In the genomic region with DNA sequence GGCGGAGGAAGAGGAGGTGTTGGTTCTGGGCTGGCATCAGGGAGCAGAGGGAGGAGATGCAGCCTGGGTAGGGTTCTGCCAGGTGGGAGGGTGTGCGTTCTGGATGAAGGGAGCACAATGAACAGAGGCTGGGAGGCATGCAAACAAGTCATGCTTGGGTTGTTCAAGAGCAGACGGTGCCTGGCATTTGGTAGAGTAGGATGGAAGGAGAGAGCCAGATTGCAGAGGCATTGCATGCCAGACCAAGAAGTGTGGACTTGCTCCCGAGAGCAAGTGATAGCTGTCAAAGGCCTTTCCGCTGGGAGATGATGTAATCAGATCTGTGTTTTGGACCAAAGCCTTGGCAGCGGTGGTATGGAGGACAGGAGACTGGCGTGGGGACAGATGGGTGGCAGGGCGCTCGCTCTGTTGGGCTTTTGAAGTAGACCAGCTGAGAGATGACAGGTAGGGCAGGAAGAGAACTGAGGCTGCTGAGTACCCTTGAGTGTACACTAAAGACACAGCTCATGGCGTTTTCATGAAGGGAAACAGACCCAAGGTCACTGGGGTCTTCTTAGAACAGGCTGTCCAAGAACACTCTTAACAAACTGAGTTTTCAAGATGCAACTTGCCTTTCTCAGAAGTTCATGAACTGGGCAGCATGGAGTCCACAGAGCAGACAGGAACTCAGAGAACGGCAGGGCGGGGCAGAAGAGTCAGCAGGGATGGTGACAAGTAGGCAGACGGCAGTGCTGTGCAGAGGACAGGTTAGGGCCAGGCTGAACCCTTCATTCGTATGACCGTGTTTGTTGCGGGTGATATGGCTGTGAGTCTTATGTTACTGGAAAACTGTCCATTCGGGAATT, we compare ENCODE assay signal across 8 mouse cellular contexts. TPM values are rescaled to one million over a fixed set of nuclear protein-coding genes. Genes with fewer than 3 reads are reported as not detected.
DNase-seq lines count a peak whose midpoint lies in the region; ATAC-seq and TF ChIP-seq lines count a peak whose summit lies in the region.

No protein-coding gene starts in this region.

- H3K4me2 ChIP-seq in midbrain, postnatal 0 days (ENCODE audit: low read depth, low read length, poor library complexity, severe bottlenecking): no peak overlapping the region
- no peak overlapping the region for H3K4me2 ChIP-seq in midbrain, embryonic 13.5 days (replicated peaks)
- H3K4me2 ChIP-seq in heart, embryonic 14.5 days (ENCODE audit: low read length): peak overlapping the region; percentile 24; the same call in 1 of the 2 replicates
- no peak overlapping the region for H3K4me2 ChIP-seq in neural tube, embryonic 15.5 days

- H3K27me3 ChIP-seq in midbrain, postnatal 0 days (ENCODE audit: insufficient read depth, low read length): no peaks in the 10 kb centered on the region
- H3K27me3 ChIP-seq in midbrain, embryonic 13.5 days: no peaks in the 10 kb centered on the region
- no peaks in the 10 kb centered on the region for H3K27me3 ChIP-seq in heart, embryonic 14.5 days (ENCODE audit: control insufficient read depth, insufficient read depth, low read length)
- no peaks in the 10 kb centered on the region for H3K27me3 ChIP-seq in neural tube, embryonic 15.5 days (replicated peaks)

- peak; percentile 57 for DNase-seq in midbrain, postnatal 0 days (ENCODE audit: low spot score)
- DNase-seq in cerebellum, adult 11-12 months: peak; percentile 77
- peak; percentile 59 to 62 for DNase-seq in kidney, postnatal 36 days
- DNase-seq in skeletal muscle tissue, adult 2 months (ENCODE audit: low read depth, low spot score): peak; percentile 67
- no peak for DNase-seq in frontal cortex, postnatal 10 days (ENCODE audit: low spot score in 2 of 2)

- ATAC-seq in midbrain, postnatal 0 days (ENCODE audit: low FRiP score): no peak
- no peak for ATAC-seq in midbrain, embryonic 13.5 days
- peak; percentile 25; the same call in 1 of the 2 replicates for ATAC-seq in heart, embryonic 14.5 days (ENCODE audit: insufficient number of reproducible peaks, insufficient read depth, low FRiP score, low read depth)
- no peak; the same call in 1 of the 2 replicates for ATAC-seq in neural tube, embryonic 15.5 days (ENCODE audit: low FRiP score)

- H3K4me1 ChIP-seq in midbrain, postnatal 0 days (ENCODE audit: insufficient read depth, low read length): no peaks in the 10 kb centered on the region
- no peaks in the 10 kb centered on the region for H3K4me1 ChIP-seq in midbrain, embryonic 13.5 days (replicated peaks)
- peaks cover 38 to 63% of the 10 kb centered on the region in 2 experiments for H3K4me1 ChIP-seq in heart, embryonic 14.5 days (ENCODE audit: control insufficient read depth in 2 of 2, insufficient read depth in 2 of 2, low read length in 2 of 2)
- peaks cover 8% of the 10 kb centered on the region; the same call in 1 of the 2 replicates for H3K4me1 ChIP-seq in neural tube, embryonic 15.5 days

- no peak for TF ChIP-seq CTCF in midbrain, postnatal 0 days (IDR thresholded peaks at IDR 0.05)

- no peak overlapping the region for H3K9ac ChIP-seq in midbrain, postnatal 0 days (replicated peaks; ENCODE audit: low read length, poor library complexity, severe bottlenecking)
- H3K9ac ChIP-seq in midbrain, embryonic 13.5 days (replicated peaks): no peak overlapping the region
- H3K9ac ChIP-seq in heart, embryonic 14.5 days (ENCODE audit: low read length): no peak overlapping the region
- no peak overlapping the region for H3K9ac ChIP-seq in neural tube, embryonic 15.5 days (replicated peaks)

- H3K9me3 ChIP-seq in midbrain, postnatal 0 days (ENCODE audit: low read length): no peaks in the 10 kb centered on the region
- no peaks in the 10 kb centered on the region for H3K9me3 ChIP-seq in midbrain, embryonic 13.5 days
- no peaks in the 10 kb centered on the region for H3K9me3 ChIP-seq in heart, embryonic 14.5 days (ENCODE audit: control insufficient read depth, low read length)
- H3K9me3 ChIP-seq in neural tube, embryonic 15.5 days (replicated peaks): no peaks in the 10 kb centered on the region

- H3K27ac ChIP-seq in midbrain, postnatal 0 days (ENCODE audit: low read depth, low read length): no peak overlapping the region
- H3K27ac ChIP-seq in midbrain, embryonic 13.5 days: no peak overlapping the region
- peak overlapping the region; percentile 42 to 81 for H3K27ac ChIP-seq in heart, embryonic 14.5 days (replicated peaks in 1 of 2; ENCODE audit: control insufficient read depth in 1 of 2, insufficient read depth in 1 of 2, low read depth in 2 of 2, low read length in 2 of 2)
- H3K27ac ChIP-seq in neural tube, embryonic 15.5 days (replicated peaks): no peak overlapping the region

- 81% methylated on average over 17 of the region's 17 CpGs for WGBS in midbrain, postnatal 0 days
- 85% methylated on average over 17 of the region's 17 CpGs for WGBS in midbrain, embryonic 13.5 days
- 29% methylated on average over 17 of the region's 17 CpGs for WGBS in heart, embryonic 14.5 days
- WGBS in neural tube, embryonic 15.5 days: 84% methylated on average over 17 of the region's 17 CpGs

- H3K36me3 ChIP-seq in midbrain, postnatal 0 days (ENCODE audit: insufficient read depth, low read length): no peaks in the 10 kb centered on the region
- no peaks in the 10 kb centered on the region for H3K36me3 ChIP-seq in midbrain, embryonic 13.5 days
- H3K36me3 ChIP-seq in heart, embryonic 14.5 days (ENCODE audit: control insufficient read depth, insufficient read depth, low read length): no peaks in the 10 kb centered on the region; the same call in 1 of the 2 replicates
- H3K36me3 ChIP-seq in neural tube, embryonic 15.5 days: no peaks in the 10 kb centered on the region

- H3K4me3 ChIP-seq in midbrain, postnatal 0 days (ENCODE audit: low read depth, low read length): no peak overlapping the region
- no peak overlapping the region for H3K4me3 ChIP-seq in midbrain, embryonic 13.5 days (replicated peaks)
- no peak overlapping the region for H3K4me3 ChIP-seq in heart, embryonic 14.5 days (ENCODE audit: control insufficient read depth in 1 of 2, insufficient read depth in 1 of 2, low read depth in 1 of 2, low read length in 2 of 2)
- no peak overlapping the region for H3K4me3 ChIP-seq in neural tube, embryonic 15.5 days (replicated peaks)

RNA-seq across cellular contexts. Expression of a gene that starts 16.4 kb away (rescaled TPM):
- total RNA-seq in midbrain, postnatal 0 days (2014; rRNA removed): 7.3 and 8.0 TPM in 2 replicates
- polyA plus RNA-seq in midbrain, postnatal 0 days (2015; fragmentation: Nextera tagmentation; extraction: Ambion mirVana): 2.3 and 2.7 TPM in 2 replicates
- 5.1 and 5.5 TPM in 2 replicates for polyA plus RNA-seq in midbrain, embryonic 13.5 days (2015; fragmentation: Nextera tagmentation; extraction: Ambion mirVana)
- polyA plus RNA-seq in heart, embryonic 14.5 days (2014; fragmentation: Nextera tagmentation; extraction: Ambion mirVana): 27.2 and 27.8 TPM in 2 replicates
- 8.5 and 11.7 TPM in 2 replicates for polyA plus RNA-seq in neural tube, embryonic 15.5 days (2015; fragmentation: Nextera tagmentation; extraction: Ambion mirVana)

Comparison
In these comparisons a context has a peak if more than half of its experiments do, and no peak if none do; other contexts are left out.
1. DNase-seq: peak in midbrain, postnatal 0 days (single experiment), cerebellum, adult 11-12 months (single experiment), kidney, postnatal 36 days (2 of 2) and skeletal muscle tissue, adult 2 months (single experiment); none in frontal cortex, postnatal 10 days (0 of 2).
2. H3K27ac ChIP-seq: peak in heart, embryonic 14.5 days (2 of 2); none in midbrain, postnatal 0 days (single experiment), midbrain, embryonic 13.5 days (single experiment) and neural tube, embryonic 15.5 days (single experiment).